Mouse (Mus musculus) right cerebral cortex, adult 2 months (tissue): ENCODE measurements around the gene Slc9a8.

Experiments used
- DNase-seq, 2 experiments: peaks; one replicate each; pipeline ENCODE4 v3.0.0; 2021 to 2022; ENCODE audit warnings: low spot score in 2 of 2

The Slc9a8 gene

DNA sequence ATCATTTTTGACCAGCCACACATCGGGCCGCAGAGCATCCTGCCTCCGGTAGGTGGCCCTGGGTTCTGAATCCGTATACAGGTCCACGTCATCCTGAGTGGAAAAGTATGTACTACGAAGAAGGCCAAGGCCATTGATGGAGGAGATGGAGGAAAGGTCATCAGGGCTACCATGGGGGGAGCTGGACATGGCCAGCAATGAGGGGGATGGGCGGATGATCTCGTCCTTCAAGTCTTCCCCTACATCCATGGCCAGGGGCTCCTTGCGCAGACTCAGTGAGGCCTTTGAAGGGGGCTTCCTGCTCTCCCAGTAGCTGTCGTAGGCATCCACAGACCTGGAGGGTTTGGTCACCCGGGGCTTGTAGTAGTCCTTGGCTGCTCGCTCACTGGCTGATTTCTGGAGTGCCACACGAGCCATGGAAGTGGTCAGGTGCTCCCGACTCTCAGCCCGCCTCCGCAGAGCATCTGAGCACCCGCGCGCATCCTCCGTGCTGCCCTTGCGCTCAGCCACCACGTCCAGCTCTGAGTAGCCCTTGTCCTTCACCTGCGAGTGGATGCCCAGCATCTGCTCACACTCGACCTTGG is 62.4 kb downstream of the Slc9a8 start:
- no peak for DNase-seq

GRCm38 (mm10) chr2:167484932-167485331 is 63.4 kb downstream of the Slc9a8 start:
- DNase-seq = no peak

DNA sequence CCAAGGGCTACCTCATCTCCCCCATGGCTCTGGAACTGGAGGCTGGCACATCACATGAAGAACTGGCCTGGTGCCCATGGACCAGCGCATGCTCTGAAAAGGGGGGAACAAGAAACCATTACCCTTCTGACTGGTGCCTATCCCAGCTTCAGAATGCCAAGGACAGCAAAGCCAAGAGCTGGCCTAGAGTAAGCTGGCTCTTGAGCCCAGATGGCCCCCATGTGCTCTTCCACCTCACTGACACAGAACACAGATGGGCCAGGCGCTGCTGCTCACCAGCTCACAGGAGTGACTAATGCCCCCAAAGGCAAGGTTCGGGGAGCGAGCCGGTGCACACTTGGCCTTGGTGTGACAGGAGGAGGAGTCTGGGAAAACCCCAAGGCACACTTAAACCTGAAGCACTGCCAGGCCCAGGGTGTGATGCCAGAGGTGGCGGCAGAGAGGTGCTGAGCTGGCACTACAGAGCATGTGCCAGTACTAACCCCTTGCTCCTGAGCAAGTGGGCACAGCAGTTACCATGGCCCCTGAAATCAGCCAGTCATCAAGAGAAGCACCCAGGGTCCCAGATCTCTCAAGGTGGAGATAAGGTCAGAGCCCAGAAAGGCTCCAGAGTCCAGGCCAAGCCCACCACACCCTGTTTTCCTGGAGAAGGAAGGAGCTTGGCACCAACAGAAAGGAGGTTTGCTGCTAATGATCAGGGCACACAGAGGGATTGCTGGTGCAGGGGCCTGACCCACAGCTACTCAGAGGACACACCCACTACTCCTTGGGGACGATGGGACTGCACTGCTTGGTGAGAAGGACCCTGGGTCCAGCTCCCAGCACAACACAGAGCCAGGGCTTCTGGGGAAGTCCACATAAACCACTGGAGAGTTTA is 64.2 kb downstream of the Slc9a8 start:
- no peak for DNase-seq

DNA sequence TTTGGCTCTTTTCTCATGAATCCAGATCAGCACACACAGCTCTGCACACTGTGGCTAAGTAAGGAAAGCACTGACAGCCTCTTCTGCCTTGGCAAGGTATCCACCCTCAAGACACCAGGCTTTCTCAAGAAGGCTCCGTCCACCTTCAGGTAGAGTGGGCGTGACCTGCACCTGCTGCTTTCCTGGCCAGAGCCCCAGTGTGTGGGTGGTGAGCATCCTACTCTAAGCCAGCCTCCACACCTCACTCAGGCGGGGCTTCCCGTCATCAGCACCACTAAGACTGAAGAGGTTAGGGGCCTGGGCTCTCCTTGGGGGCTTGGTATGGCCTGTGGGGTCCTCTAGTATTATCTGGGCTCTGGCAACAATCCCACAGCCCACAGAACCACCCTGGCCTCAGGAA is 65.1 kb downstream of the Slc9a8 start:
- DNase-seq = no peak

GRCm38 (mm10) chr2:167487551-167487950 is 66.0 kb downstream of the Slc9a8 start:
- no peak for DNase-seq

DNA sequence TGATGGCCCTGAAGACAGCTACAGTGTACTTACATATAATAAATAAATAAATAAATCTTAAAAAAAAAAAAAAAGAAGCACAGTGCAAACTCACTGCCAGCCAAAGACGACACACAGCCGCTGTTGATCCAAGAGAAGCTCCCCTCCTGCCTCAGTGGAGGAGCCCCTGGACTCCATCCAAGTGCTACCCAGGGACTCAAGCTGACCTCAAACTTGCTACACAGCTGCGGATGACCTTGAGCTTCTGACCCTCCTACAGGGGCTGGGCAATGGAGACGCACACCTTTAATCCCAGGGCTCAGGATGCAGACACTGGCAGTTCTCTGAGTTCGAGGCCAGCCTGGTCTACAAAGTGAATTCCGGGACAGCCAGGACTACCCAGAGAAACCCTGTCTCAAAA is 66.5 kb downstream of the Slc9a8 start:
- DNase-seq = no peak

DNA sequence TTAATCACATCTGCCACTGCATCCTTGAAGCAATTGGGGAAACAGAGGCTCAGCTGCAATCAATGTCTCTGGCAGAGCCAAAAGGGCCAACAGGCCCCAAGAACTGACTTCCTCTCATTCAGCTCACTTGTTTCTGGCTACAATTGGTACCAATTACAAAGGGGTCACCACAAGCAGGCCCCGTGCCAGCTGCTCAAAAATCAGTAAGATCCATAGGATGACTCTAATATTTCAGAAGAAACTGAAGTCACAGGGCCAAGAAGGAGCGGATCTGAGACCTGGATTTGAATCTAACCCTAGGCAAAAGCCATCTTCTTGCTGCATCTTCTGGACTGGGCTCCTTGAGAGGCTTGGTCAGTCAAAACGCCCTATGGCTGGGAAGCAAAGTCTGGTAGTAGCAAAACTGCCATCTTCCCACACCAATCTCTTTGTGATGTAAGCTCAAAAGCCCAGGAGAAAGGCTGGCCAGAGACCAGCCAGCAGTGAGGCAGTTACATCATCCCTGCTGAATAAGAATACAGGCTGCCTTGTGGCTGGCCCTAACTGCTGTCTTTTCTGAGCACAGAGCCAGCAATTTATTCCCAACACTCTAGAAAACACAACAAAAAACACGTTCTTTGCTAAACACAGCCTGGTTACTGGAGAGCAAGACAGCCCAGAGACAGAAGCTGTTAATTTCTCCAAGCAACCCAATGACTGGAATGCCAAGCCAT is 69.5 kb downstream of the Slc9a8 start:
- peak; percentile 66 to 75 for DNase-seq

DNA sequence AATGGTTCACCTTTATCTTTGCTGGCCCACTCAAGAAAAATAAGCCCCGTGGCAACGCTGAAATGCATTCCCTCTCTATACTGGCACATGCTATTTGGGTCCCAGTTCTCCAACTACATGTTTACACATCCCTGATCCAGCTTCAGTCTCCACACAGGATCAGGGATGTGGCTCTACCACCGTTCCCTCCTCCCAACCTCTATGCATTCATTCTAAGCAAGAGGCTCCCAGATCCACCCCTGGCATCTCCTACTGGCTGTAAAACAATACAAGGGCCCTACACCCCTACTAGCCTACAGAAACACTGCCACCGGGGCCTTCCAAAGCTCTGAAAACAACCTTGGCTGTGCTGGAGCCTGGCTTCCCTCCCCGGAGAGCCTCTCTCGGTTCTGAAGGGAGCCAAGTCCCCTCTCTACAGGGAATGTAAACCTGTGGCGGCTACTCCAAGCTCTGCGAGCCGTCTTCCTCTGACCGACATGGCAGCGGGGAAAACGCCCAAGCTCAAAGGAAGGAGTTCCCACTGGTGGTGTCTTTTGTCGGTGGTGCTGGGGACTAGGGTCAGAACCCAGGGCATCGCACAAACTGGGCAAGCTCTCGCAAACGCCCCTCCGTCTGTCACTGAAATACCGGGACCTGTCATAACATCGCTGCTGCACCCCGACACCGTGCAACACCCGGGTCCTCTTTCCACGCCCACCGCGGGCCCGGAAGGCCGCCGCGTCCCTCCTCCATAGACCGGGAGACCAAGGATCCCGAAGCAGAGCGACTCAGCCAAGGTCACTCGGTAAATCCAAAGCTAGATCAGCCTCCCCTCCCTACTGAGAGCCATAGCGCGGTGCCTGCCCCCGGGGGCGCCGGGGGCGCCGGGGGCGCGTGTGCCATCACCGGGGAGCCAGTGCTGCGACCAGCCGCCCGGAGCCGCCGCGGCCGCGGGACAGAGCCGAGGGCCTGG is 70.5 kb downstream of the Slc9a8 start, which contains the start of gene Rnf114:
Rnf114 (plus strand) TSS at position 889 of the 952 bp plus-strand sequence.
- no peak for DNase-seq

DNA sequence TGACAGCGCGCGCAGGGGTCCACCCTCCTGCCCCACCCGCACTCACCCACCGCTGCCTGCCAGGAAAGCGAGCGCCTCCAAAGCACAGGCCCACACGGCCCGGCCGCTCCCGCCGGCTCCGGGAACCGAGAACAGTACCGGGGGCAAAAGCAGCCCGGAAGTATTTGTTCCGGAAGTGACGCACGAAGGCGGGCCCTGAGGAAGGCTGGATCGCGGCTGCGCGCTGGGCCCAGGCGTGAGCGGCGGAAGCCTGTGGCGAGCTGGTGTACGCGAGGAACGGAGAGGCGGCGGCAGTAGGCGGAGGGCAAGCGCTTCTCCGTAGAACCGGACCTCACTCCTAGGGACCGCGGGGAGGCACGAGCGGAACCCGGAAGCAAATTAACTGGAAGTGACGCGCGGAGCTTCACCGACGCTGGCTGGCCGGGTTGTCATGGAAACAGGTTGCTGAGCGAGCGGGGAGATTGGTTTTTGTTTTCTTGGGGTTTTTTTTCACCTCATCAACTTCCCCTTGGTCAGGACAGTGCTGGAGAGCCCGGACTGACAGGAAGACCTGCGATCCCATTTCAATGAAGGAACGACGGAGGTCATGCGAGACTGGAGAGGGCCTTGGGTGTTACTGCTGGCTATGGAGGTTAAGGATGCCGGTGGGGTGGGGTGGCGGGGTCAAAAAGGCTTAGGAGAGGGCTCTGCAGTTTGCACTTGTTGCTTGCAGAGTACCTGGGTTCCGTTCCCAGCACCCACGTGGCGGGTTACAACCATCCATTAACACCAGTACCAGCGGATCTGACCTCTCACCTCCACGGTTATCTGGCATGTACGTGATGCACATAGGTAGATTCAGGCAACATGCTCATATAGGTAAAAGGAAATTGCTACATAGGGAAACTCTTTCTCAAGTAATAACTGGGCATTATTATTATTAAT is 71.5 kb downstream of the Slc9a8 start, which contains the start of gene Spata2:
Spata2 (minus strand) TSS at position 175 of the 924 bp plus-strand sequence.
- DNase-seq = peak; percentile 95 to 96

DNA sequence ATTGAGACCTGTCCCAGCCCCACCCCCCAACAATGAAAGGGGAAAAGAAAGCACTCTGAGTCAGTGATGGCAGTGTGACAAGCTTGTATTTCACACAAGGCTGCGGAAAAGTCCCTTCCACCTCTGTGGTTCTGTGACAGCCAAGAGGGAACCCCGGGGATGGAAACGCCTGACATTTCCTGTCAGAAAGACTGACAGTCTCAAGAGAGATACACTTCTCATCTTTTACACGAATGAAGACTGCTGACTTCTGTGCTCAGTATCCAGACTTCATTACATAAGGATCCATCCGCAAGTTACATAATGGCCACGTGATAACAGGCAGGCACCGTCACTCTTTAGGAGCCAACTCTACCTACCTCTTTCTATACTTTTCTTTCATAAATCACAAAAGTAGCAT is 74.9 kb downstream of the Slc9a8 start:
- peak; percentile 46 to 55 for DNase-seq

GRCm38 (mm10) chr2:167497272-167497671 is 75.8 kb downstream of the Slc9a8 start:
- no peak for DNase-seq

DNA sequence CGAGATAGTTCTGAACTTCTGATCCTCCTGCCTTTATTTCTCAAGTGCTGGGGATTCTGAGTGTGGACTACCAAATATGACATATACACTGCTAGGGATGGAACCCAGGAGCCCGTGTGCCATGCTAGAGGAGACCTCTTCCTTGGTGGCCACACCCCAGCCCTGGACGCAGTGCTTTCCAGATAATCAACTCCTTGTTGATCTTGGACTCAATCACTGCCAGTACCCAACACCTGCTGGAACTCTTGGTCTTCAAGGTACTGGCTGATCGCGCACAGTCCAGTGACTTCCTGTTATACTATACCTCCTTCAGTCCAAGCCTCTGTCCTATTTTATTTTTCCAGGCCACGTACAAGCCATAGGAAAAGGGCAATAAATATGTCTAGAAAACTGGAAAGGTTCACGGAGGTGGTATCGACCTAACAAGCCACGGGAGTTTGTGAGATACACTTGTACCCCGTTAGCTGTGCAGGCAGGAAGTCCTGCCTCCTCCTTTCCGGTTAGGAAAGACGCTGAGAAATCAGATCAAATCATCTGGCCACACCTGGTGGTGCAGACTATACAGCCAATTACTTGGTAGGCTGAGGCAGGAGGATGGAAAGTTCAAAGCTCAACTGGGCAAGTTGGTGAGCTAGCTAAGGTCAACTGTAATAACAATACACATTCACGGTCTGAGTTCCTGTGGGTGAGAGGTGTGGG is 81.2 kb downstream of the Slc9a8 start:
- no peak for DNase-seq

DNA sequence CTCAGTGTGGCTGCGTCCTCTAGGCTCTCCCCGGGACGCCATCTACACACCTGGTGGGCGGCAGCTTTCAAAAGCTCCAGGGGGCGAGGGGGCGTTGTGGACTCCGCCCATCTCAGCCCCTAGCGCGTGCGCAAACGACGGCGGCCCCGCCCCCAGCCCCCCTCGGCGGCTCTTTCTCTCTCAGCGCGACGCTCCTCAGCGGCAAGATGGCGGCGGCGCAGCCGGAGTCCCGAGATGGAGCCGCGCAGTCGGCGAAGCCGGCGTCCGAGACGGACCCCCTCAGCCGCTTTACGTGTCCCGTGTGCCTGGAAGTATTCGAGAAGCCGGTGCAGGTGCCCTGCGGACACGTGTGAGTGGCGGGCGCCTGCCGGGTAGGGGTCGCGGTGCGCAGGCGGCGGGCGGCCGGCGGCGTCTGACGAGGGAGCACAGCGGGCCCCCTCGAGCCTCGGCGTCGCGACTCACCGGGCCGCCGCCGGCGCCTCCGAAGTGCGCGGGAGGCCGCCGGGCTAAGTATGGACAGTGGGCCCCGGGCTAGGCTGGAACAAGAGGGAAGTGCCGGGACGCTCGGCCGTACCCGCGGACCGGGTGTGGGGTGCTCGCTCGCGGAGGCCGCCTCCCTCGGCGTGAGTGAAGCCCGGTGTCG is 81.9 kb downstream of the Slc9a8 start:
- peak; percentile 88 to 89 for DNase-seq

GRCm38 (mm10) chr2:167503896-167504349 is 82.4 kb downstream of the Slc9a8 start:
- peak in 1 of 2 experiments; percentile 54 for DNase-seq

DNA sequence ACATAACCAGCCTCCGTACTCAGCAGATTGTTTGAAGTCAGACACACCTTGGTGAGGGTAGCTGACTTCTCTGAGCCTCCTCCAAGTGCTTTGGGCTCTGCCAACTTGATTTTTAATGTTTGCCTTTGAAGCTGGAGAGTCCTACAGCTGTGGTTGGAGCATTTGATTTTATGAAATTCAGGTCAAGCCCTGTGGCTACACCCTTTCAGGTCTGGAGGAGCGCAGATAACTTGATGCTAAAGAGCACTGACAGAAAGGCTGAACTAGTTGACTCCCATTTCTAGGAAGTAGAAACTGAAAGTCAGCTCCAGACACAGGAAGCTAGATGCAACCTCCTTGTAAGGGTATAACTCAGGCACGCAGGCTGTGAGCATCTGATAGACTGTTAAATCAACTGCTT is 83.6 kb downstream of the Slc9a8 start:
- no peak for DNase-seq

GRCm38 (mm10) chr2:167506546-167507260 is 85.2 kb downstream of the Slc9a8 start:
- no peak for DNase-seq

DNA sequence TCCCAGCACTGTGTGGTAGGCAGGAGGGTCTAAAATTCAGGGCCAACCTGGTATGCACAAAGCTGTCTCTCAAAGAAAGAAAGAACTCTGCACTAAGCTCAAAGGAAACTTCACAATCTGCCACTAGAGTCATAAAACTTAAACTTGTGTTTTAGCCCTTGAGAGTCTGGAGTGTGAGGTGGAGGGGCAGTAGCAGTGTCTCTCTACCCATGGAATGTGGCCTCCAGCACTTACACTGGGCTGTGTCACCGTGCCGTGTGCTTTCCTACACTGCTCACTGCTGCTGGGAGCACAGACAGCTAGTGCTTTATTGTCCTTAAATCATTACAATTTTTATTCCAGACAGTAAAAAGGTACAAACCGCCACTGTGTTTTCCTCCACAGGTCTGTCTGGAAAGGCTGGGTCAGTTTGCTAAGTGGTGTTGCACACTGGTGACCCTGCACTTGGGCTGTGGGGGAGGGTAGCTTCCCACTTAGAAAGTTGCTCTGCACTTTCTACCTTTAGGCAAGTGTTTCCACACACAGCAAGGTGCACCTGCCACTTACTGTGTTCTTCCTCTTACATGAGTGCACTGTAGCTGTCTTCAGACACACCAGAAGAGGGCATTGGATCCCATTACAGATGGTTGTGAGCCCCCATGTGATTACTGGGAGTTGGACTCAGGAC is 86.3 kb downstream of the Slc9a8 start:
- DNase-seq = no peak

DNA sequence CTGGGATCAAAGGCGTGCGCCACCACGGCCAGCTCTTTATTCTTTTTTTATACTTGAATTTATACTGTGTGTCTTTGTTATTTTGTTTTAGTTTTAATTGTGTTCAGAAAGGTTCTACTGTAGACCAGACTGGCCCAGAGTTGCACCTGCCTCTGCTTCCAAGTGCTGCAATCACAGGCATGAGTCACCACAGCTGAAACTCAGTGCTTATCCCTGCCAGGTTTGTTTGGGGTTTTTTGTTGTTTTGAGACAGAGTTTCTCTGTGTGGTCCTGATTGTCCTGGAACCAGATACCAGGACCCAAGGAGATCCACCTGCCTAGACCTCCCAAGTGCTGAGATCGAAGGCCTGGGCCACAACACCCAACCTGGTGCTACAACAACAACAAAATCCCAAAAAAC is 87.1 kb downstream of the Slc9a8 start:
- no peak for DNase-seq
